Mouse (Mus musculus) liver, adult 2 months (tissue): ENCODE results near the gene Ripk3.

ENCODE experiments used
- CTCF ChIP-seq: fragments of 200-500 bp; IDR thresholded peaks from 2 replicates; pipeline ENCODE4 v1.5.1; 2011; ENCODE audit warnings: low read depth, low read length, control low read depth
- POLR2A ChIP-seq: fragments of 200-500 bp; IDR thresholded peaks from 2 replicates; pipeline ENCODE4 v1.6.1; 2011; ENCODE audit warnings: low read length, control low read depth; ENCODE audit not compliant: insufficient read depth; ENCODE audit errors: extremely low read depth

GRCm38 (mm10) chr14:55829854-55830253, 41.2 kb upstream of the Ripk3 start:
- TF ChIP-seq POLR2A (no peak), CTCF (no peak)
